Mouse (Mus musculus) granulocyte monocyte progenitor cell, adult 5-6 weeks (primary cell): ENCODE results near the gene Lyrm9. TPM values are rescaled to one million over a fixed set of nuclear protein-coding genes. Genes with fewer than 3 reads are reported as not detected.
A peak's percentile ranks its signal among the peaks of the same experiment; 100 is the strongest.

Experiments
- ATAC-seq: replicated peaks from 2 replicates; pipeline ENCODE4 v1.8.0; 2016; ENCODE audit warnings: mild to moderate bottlenecking, moderate TSS enrichment, inconsistent platforms; ENCODE audit not compliant: poor library complexity, severe bottlenecking
- total RNA-seq, 2 experiments: library from RNA; stranded (forward) in 1 of 2; stranded (reverse) in 1 of 2; fragments of 200-712, 200-1000 nt in 1 of 2; fragments of >200 nt in 1 of 2; fragmentation: Nextera tagmentation in 1 of 2; gene quantifications; 2 replicates each; pipeline ENCODE4 v1.2.3; 2014 to 2017

Gene Lyrm9
- total RNA-seq (2014; fragmentation: Nextera tagmentation) (14.3 and 16.8 TPM in 2 replicates), total RNA-seq (2017) (45.2 and 102 TPM in 2 replicates)

GRCm38 (mm10) chr11:78826442-78827013 is at the start of gene Lyrm9:
Gene Lyrm9 (plus strand): TSS chr11:78826584.
- ATAC-seq = peak; percentile 78

- no peak for ATAC-seq
These were observed 48.3 kb upstream of the Lyrm9 start for GRCm38 (mm10) chr11:78777851-78778680.

GRCm38 (mm10) chr11:78780002-78780401 is 46.4 kb upstream of the Lyrm9 start:
- no peak for ATAC-seq

- ATAC-seq = no peak
These were observed 45.8 kb upstream of the Lyrm9 start for GRCm38 (mm10) chr11:78780571-78780970.

- ATAC-seq = no peak
These were observed 44.1 kb upstream of the Lyrm9 start for GRCm38 (mm10) chr11:78782326-78782725.

GRCm38 (mm10) chr11:78782791-78783347 is 43.5 kb upstream of the Lyrm9 start:
- no peak for ATAC-seq

GRCm38 (mm10) chr11:78786013-78786431 is 40.4 kb upstream of the Lyrm9 start:
- ATAC-seq = no peak

- no peak for ATAC-seq
These were observed 36.9 kb upstream of the Lyrm9 start for GRCm38 (mm10) chr11:78789370-78790060.

- peak; percentile 74 for ATAC-seq
These were observed 34.8 kb upstream of the Lyrm9 start for GRCm38 (mm10) chr11:78791582-78791981.

GRCm38 (mm10) chr11:78792055-78792454 is 34.3 kb upstream of the Lyrm9 start:
- no peak for ATAC-seq

GRCm38 (mm10) chr11:78792465-78792864 is 33.9 kb upstream of the Lyrm9 start:
- ATAC-seq = peak; percentile 89

GRCm38 (mm10) chr11:78793116-78793515 is 33.3 kb upstream of the Lyrm9 start:
- peak; percentile 9; the same call in 1 of the 2 replicates for ATAC-seq

GRCm38 (mm10) chr11:78796072-78796729 is 30.2 kb upstream of the Lyrm9 start:
- ATAC-seq = no peak

GRCm38 (mm10) chr11:78801094-78801493 is 25.3 kb upstream of the Lyrm9 start:
- ATAC-seq = no peak

- ATAC-seq = peak; percentile 33
These were observed 22.6 kb upstream of the Lyrm9 start for GRCm38 (mm10) chr11:78803587-78804316.

- ATAC-seq = no peak
These were observed 21.8 kb upstream of the Lyrm9 start for GRCm38 (mm10) chr11:78804551-78804950.

GRCm38 (mm10) chr11:78805198-78805597 is 21.2 kb upstream of the Lyrm9 start:
- no peak for ATAC-seq

- peak; percentile 68 for ATAC-seq
These were observed 20.7 kb upstream of the Lyrm9 start for GRCm38 (mm10) chr11:78805691-78806137.

- ATAC-seq = peak; percentile 45; the same call in 1 of the 2 replicates
These were observed 18.9 kb upstream of the Lyrm9 start for GRCm38 (mm10) chr11:78807341-78808108.
